Mouse (Mus musculus) urinary bladder, postnatal 10 days (tissue): ENCODE results near the gene Gpd1l.
A peak's percentile ranks its signal among the peaks of the same experiment; 100 is the strongest.
"Not testable (repeated sequence)": the region's sequence is repeated elsewhere in the genome, so short reads cannot be mapped to it uniquely, and the experiment has no call there.

ENCODE experiments used
- DNase-seq: peaks from one replicate; pipeline ENCODE4 v3.0.0; 2022; ENCODE audit warnings: low spot score

Gpd1l gene

DNA sequence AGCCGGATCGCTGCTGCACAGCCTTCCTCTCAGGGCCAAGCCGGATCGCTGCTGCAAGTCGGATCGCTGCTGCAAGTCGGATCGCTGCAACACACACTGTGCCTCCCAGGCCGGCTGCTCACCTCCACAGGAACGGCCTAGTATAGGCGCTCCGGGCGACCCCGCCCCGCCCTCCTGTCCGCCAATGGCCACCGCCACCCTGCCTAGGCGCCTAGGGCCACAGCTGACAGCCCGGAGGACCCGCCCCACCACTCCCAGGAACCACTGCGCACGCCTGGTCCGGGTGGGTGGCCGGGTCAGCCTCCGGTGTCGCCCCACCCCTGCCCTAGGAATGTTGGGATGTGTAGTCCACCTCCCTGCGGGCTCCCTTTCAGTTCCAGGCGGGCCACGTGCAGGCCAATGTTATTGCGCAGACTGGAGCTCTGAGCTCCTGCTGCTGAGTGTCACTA is at the start of gene Gpd1l:
Gpd1l (minus strand) TSS at position 265 of the 449 bp plus-strand sequence.
- peak; percentile 86 for DNase-seq

DNA sequence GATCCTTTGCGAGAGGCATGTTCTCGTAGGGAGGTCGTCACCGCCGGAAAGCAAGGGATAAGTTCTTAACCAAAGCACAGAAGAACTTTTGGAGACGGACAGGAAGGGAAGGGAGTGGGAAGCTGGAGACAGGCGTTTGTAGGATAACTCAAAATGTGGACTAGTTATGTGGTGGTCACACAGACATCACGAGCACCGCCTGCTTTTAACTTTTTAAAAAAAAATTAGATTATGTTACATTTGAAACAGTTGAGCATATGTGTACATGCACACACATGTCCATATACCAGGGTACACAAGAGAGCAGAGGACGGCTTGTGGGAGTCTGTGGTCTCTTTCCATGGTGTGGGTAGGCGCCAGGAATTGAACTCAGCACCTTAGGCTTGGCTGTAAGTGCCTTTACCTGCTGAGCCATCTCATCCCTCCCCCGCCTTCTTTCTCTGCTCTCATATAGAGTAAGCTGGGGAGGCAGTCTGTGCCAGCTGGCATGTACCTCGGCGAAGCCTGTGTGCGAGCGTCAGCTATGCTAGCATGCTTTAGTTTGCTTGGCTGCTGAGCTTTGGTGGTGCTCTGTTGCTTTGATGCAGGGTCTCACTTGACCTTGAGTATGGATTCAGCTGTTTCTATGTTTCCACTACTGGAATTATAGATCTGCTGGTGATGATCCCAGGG is 49.0 kb upstream of the Gpd1l start, which contains the start of gene Rps27rt:
Rps27rt (minus strand) TSS at position 51 of the 672 bp plus-strand sequence.
- DNase-seq, result no peak

DNA sequence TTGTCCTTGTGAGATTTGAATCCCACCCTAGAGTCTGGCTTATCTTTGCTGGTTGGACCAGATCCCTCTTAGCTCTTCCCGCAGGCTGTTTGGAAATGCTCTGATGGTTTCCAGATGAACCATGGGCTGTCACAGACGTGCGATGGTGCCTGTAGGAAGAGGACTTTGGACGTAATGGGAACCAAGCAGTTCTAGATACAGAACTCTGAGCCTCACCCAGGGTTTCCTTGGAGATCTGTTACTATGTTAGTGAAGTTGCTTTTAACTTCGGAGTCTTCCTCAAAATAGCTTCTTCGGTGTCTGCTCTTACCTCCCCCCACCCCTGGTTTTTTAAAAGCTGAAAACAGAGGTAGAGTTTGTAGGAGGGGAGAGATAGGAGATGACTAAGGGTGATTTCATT is 46.2 kb upstream of the Gpd1l start:
- DNase-seq, result no peak

DNA sequence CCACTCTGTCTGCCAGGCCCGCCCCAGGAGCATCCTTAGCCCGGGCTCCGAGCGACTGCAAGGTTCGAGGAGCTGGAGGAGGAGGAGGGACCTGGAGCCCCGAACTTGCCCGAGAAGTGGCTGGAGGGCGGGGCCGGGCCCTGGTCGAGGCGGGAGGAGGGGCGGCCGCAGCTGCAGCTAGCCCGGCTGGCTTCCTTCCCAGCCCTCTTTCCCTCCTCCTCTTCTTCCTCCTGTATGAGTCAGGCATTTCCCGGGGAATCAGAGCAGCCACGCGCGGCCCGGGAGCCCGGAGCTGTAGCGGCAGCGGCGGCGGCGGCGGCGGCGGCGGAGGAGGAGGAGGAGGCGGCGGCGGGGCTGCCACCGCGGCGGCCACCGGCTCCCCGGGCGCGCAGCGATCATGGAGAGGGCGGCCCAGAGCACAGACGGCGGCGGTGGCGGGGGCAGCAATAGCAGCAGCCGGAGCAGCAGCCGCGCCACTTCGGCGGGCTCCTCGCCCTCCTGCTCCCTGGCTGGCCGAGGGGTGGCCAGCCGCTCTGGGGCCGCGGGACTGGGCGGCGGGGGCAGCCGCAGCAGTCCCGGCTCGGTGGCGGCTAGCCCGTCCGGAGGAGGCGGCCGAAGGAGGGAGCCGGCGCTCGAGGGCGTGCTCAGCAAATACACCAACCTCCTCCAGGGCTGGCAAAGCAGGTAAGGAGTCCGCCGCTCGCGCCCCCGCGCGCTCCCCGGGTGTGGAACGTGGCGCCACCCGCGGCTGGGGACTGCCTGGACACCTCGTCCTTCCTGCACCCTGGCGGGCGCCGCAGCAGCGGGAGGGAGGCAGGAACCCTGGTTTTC is 44.7 kb upstream of the Gpd1l start, which contains the start of gene Osbpl10:
Osbpl10 (plus strand) TSS at position 289 of the 831 bp plus-strand sequence.
- peak; percentile 32 for DNase-seq

DNA sequence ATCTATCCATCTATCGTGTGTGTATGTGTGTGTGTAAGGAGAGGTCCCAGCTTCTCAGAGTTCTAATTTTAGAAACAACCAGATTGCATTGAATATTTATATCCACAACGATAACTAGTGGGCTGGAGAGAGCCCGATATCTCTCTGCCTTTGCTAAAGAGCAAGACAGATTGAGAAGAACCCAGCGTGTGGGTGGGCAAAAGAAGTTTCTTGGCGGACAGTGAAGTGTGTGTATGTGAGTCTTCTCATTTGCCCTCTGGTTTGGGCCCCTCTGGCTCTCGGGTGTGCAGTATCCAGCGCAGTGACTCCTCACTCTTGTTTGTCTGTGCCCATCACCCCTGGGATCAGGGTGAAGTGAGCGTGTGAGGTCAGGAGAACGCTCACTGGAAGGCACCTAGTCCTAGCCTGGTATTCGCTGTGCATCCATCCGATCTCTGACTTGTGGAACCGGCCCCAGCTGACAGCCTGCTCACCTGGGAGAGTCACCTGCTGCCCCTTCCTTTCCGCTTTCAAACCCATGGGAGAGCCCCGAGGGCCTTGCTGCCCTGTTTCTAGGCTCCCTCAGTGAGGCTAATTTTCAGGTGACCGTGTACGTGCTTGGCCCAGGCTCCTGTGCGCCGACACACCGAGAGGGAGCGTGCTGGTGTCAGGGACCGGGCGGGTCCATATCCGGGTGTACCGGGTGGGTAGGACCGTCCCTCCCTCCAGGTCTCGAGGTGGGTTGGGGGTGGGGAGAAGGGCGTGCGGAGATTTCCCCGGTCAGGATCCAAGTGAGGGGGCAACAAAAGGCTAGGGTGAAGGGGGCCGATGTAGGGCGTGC is 43.9 kb upstream of the Gpd1l start:
- no peak for DNase-seq

DNA sequence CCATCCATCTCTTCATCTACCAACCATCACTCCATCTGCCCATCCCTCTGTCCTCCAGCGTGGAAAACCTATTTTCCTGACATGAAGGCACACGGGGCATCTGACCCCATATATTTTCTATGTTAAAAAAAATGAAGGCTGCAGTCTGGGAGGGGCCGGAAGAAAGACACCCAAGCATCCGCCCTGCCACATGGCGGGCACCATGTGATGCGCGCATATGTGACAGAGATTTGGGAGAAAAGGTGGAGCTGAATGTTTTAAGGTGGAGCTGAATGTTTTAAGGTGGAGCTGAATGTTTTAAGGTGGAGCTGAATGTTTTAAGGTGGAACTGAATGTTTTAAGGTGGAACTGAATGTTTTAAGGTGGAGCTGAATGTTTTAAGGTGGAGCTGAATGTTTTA is 32.5 kb upstream of the Gpd1l start:
- not testable (repeated sequence) for DNase-seq

DNA sequence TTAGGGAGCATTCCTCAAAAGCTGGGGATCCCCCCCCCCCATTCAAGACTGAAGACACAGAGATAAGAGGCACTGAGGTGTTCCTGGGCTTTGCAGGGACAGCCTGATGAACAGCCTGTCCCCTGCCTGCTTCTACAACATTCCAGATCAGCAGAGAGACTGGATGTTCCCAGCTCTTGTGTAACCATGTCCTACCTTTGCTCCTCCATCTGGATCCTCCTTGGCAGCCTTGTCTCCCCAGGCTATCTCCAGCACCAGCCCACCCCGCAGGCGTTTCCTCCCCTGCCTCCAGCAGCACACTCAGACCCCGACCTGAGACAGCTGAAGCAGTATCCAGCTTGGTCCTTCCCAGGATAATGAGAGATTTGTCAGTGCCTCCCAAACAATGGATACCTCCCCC is 30.3 kb upstream of the Gpd1l start:
- no peak for DNase-seq

DNA sequence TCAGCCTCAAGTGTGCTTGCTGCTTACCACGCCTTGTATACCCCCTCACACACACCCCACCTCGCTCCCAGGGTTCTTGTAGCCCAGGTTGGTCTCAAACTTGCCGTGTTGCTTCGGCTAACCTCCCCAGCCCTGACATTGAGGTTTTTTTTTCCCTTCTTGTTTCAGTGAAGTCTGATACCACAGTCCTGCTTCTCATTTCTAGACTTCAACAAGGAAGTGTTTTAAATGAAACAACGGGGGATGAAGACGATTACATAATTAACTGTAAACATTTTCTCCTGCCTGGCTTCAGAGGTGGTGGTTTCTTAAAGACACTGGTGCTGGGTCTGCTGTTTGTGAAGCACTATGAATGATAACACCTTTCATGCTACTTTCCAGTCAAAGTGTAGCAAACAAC is 27.1 kb upstream of the Gpd1l start:
- no peak for DNase-seq

DNA sequence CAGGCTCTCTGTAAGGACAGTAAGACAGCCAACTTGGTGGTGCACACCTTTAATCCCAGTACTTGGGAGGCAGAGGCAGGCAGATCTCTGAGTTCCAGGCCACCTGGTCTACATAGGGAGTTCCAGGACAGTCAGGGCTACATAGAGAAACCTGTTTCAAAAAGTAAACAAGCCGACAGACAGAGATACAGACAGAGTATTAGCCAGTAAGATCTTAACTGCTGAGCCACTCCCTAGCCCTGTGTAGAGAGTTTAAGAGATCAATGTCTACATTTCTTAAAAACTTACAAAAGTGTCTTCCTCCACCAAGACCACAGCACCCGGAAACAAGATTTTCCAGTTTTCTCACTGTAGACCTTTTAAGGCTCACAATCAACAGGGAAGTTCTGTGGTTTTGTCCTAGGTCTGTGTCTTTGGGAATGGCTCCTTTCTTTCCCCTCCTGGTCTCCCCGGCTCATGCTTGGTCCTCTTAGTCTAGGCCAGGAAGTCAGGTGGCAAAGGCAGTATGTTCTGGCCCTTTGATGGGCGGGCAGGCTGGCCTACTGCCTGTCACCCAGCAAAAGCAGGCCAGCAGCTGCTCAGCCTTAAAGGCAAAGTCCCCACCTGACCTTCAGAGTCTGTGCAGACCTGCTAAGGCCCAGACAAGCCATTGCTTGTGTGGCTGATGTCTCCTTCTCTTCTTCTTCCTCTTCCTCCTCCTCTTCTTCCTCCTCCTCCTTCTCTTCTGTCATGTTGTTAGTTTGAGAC is 26.4 kb upstream of the Gpd1l start:
- no peak for DNase-seq

DNA sequence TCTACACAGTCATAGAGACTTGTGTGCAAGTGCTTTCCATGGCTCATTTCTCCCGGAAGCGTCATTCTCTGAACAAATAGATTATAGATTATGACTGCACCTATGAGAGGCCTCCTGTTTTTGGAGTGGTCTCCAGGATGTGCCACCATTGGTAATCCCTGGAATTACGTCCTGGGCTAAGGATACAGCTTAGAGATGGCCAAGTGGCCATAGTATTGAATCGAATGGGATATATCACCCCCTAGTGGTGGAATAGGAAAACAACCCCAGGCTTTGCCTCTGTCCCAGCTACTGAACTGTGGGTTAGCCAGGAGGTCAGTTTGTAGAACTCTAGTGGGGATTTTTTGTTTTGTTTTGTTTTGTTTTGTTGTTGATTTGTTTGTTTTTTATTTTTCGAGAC is 23.2 kb upstream of the Gpd1l start:
- DNase-seq, result no peak

DNA sequence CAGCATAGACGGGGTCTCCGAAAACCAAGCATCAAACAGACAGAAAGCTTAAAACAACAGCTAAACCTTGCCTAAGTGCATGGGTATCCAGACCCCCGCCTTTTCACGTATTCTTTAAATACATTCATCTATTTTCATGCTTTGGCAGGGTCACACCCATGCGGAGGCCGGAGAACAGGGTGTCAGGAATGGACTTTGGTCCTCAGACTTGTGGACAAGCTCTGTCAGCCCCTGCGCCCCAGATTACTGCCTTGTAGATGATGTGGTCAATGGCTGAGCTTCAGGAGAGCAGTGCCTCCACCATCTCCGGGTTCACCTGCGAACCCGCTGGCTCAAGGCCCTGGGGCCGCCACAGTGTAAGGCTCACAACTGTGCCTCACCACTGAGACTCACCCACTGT is 21.6 kb upstream of the Gpd1l start:
- no peak for DNase-seq

DNA sequence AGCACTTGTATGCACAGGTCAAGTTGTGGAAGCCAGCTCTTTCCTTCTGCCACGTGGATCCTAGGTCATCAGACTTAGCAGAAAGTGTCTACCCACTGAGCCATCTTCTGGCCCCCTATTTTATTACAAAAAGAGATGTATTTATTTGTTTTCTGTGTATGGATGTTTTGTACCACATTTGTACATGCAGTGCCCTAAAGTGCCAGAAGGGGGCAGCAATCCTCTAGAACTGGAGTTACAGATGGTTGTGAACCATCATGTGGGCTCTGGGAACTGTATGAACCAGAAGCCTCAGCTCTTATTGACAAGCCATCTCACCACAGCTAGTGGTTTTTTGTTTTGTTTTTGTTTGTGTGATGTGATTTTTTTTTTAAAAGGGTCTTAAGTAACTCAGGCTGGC is 19.1 kb upstream of the Gpd1l start:
- no peak for DNase-seq

DNA sequence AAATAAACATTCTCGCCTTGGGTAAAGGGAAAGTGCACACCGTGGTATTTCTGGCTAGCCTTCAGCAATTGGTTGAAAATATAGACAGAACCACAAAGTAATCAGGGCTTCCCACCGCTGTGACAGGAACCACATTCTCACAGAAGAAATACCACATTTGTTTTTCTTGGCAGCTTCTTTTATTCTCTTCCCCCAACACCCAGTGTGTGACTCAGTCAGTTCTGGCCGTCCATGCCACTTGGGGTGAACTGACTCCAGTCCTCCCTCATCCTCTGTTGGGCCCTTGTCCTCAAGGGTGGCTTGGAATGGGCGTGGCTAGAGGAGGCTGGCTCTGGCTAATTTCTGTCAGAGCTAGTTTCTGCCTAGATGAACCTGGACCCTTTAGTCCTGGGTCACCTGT is 14.6 kb upstream of the Gpd1l start:
- DNase-seq, result no peak

DNA sequence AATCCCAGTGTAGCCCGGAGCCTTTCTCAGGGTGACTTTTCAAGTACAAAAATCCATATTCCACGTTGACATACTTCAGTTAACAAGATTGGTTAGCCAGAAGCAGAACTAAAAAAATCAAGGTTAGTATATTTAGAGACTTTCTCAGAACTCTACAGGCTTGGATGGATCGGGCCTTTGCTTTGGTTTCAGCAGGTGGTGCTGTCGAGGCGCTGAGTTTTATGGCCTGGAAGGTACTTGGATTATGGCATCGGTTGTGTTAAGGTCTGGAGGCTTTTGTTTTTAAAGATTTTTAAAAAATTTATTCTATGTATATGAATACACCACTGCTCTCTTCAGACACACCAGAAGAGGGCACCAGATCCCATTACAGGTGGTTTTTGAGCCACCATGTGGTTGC is 11.8 kb upstream of the Gpd1l start:
- no peak for DNase-seq

DNA sequence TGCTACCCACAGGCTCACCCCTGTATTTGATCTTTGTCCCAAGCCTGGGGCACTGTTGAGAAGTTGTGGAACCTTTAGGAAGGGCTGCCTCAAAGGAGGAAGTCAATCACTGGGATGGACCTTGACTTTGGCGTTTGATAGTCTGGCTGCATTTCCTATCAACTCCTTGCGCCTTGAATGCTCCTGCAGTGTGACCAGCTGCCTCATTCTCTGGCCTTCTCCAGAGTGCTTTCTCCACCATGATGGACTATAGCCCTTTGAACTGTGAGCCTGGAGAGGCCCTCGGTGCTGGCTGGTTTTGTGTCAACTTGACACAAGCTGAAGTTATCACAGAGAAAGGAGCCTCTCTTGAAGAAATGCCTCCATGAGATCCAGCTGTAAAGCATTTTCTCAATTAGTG is 10.9 kb upstream of the Gpd1l start:
- DNase-seq, result no peak

DNA sequence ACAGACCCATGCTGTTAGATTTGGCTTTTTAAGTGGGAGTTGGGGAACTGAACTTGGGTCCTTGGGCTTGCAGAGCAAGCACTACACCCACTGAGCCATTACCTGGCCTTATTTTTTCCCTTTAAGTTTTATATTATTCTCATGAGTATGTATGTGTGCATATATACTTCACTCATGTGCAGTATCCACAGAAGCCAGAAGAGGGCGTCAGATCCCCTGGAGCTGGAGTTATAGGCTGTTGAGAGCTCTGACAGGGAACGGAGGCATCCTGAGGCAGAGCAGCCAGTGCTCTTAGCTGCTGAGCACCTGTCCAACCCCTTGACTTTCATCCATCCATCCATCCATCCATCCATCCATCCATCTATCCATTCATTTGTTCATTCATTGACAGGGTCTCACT is 2.9 kb upstream of the Gpd1l start:
- no peak for DNase-seq

DNA sequence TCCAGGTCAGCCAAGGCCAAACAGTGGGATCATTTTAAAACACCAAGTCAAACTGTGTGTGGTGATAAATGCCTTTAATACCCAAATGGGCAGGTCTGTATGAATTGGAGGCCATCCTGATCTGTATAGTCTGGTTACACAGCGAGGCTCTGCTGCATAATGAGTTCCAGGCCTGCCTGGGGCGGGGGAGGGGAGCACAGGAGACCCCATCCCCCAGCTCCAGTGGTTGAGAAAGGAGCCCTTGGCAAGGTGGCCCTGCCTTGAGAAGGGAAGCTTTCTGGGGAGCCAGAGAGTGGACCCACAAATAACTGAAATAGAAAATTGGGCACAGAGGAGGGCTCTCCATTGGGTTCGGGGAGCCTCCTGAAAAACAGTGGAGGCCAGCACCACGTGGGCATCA is 1.5 kb upstream of the Gpd1l start:
- no peak for DNase-seq

DNA sequence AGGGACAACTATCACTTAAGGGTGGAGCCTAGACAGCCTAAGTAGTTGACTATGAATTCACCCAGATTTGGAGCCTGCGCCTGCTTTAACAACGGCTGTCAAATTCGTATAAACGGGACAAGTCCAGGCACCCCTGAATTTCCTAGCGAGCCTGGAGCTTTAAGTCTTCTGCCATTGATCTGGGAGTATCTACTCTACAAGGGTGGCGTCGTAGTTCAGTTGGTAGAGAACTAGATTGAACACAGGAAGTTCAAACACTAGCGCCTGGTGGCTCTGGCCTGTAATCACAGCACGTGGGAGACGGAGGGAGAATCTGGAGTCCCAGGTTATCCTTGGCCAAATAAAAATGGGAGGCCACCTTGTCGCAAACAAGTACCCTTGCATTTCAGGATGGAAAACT is 444 bp upstream of the Gpd1l start:
- DNase-seq, result no peak

DNA sequence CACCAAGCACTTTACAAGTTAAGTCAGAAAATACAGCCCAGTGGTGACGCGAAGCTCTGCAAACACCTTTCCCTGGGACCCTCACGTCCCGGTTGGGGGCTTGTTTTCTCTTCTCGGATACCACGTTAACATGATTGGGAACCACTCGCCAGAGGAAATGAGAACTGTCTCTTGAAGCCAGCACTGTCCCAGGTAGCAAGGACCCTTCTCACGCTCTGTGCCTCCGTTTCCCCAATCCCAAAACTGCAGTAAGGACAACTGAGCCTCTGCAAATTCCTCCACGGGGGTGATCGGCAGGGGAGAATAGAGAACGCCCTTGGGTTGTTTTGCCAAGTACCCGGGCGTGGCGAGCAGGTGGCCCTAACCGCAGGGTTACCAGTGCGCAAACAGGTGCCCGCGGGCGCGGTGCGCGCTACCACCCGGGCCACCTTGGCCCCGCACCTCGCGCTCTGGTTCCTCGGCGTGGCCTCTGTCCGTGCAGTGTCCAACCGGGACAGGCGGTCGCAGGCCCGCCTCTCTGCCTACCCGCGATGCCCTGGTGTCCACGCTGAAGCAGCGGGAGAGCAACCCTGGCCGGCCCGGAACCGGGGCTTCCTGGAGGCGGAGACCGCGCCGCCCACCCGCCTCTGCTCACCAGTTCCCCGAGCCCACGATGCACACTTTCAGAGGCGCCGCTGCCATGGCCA is 607 bp downstream of the Gpd1l start:
- DNase-seq, result peak; percentile 14

DNA sequence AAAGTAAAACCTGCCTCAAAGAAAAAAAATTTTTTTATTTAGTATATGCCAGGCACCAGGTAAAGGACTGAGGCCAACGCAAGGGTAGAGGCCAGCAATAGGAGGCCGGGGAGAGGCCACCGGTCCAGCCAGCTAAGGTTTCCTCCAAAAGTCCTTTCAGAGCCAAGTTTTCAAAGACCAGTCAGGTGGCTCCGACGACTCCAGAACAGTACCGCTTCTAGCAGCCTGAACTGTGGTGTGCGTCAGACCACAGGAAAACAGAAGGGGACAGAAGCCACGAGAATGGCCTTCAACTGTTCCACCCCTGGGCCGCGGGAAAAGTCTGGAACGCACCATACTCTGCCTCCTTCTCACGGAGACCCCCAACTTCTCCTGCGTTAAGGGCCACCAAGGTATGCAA is 1.2 kb downstream of the Gpd1l start:
- no peak for DNase-seq

DNA sequence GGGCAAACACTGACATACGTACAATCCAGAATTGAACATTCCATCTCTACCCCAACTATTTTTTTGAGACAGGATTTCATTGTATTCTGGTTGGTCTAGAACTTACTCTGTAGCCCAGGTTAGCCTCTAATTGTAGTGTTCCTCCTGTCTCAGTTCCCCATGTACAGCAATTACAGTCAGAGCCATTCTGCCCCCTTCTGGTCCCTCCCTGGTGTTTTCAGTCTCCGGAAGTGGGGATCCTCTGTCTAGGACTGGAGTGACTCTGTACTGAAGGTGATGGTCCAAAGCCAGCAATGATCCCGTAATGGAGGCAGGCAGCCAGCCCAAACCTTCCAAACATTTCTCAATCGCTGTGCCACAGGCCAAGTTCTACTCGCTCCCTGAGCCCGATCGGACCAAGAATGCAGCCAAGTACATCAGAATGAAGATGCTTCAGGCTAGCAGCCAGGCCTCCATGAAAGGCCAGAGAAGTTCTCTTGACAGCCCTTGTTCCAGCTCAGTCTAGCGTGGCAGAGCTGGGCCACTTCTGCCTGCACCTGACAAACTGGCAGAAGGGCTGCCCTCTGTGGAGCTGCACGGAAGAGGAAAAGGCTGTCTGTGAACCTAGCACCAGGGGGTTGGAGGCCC is 3.2 kb downstream of the Gpd1l start:
- DNase-seq, result peak; percentile 23
